Comparison of ENCODE assay signal across 1 mouse cellular context in genomic region chr7:105708733-105709132, GRCm38 (mm10).
TF ChIP-seq lines count a peak whose summit lies in the region.

No protein-coding gene starts in this region.

TF ChIP-seq in MEL, 35 proteins besides CTCF, POLR2A, EP300 and RAD21:
- TF ChIP-seq GATA1 (IDR thresholded peaks at IDR 0.05; ENCODE audit: low read depth, low read length) (peak; percentile 88), RCOR1 (IDR thresholded peaks at IDR 0.05; ENCODE audit: low read depth, low read length) (no peak), USF1 (IDR thresholded peaks at IDR 0.05; ENCODE audit: low read depth, low read length) (0 out of 2 replicates have a peak, but pooled peaks have one; percentile 8), TAL1 (IDR thresholded peaks at IDR 0.05; ENCODE audit: low read length) (peak; percentile 84), ZNF384 (IDR thresholded peaks at IDR 0.05; ENCODE audit: low read depth, low read length) (no peak), SIN3A (IDR thresholded peaks at IDR 0.05; ENCODE audit: low read length) (peak; percentile 48), TCF12 (IDR thresholded peaks at IDR 0.05; ENCODE audit: low read depth, low read length) (peak; percentile 94), ETS1 (IDR thresholded peaks at IDR 0.05; ENCODE audit: low read depth, low read length) (peak; percentile 90)
